Mouse (Mus musculus) myocyte (in vitro differentiated cells): ENCODE data around the gene C130026I21Rik.
"Not testable (repeated sequence)": the region's sequence is repeated elsewhere in the genome, so short reads cannot be mapped to it uniquely, and the experiment has no call there.

ENCODE experiments used
- E2F4 ChIP-seq: IDR thresholded peaks from one replicate; pipeline ENCODE4 v1.6.1; 2011; ENCODE audit warnings: mild to moderate bottlenecking, control low read depth, moderate library complexity; ENCODE audit not compliant: insufficient read depth
- MAX ChIP-seq: IDR thresholded peaks from one replicate; pipeline ENCODE4 v1.6.1; 2011; ENCODE audit warnings: low read depth, mild to moderate bottlenecking, control low read depth
- MYOG ChIP-seq, 3 experiments: IDR thresholded peaks; one replicate each; pipeline ENCODE4 v1.6.1; 2011; ENCODE audit warnings: control low read depth in 2 of 3, low read depth in 2 of 3, mild to moderate bottlenecking in 2 of 3; ENCODE audit not compliant: insufficient read length in 2 of 3, control insufficient read depth in 1 of 3, insufficient read depth in 1 of 3
- POLR2A ChIP-seq: IDR thresholded peaks from one replicate; pipeline ENCODE4 v1.6.1; 2011; ENCODE audit warnings: low read depth, mild to moderate bottlenecking, control low read depth, moderate library complexity; ENCODE audit not compliant: insufficient read length
- POLR2AphosphoS2 ChIP-seq: IDR thresholded peaks from one replicate; pipeline ENCODE4 v1.6.1; 2011; ENCODE audit warnings: low read depth, control low read depth; ENCODE audit not compliant: insufficient read length
- REST ChIP-seq: IDR thresholded peaks from one replicate; pipeline ENCODE4 v1.6.1; 2011; ENCODE audit warnings: mild to moderate bottlenecking, control low read depth, moderate library complexity; ENCODE audit not compliant: insufficient read depth, insufficient read length
- TCF12 ChIP-seq: IDR thresholded peaks from one replicate; pipeline ENCODE4 v1.6.1; 2011; ENCODE audit warnings: mild to moderate bottlenecking, control low read depth; ENCODE audit not compliant: poor library complexity, insufficient read depth, severe bottlenecking
- TCF3 ChIP-seq: IDR thresholded peaks from one replicate; pipeline ENCODE4 v1.6.1; 2011; ENCODE audit warnings: low read depth, control low read depth; ENCODE audit not compliant: insufficient read length
- USF1 ChIP-seq: IDR thresholded peaks from one replicate; pipeline ENCODE4 v1.6.1; 2011; ENCODE audit warnings: low read depth, mild to moderate bottlenecking, control low read depth, moderate library complexity

- not testable (repeated sequence) for TF ChIP-seq TCF3; E2F4; POLR2AphosphoS2; POLR2A; REST; MAX; USF1; TCF12; MYOG (IDR thresholded peaks at IDR 0.05; ENCODE audit: control insufficient read depth in 1 of 3, insufficient read depth in 1 of 3, insufficient read length in 2 of 3, low read depth in 2 of 3)
These were observed 177.3 kb downstream of the C130026I21Rik start for GRCm38 (mm10) chr1:85093011-85093572.
